Mouse (Mus musculus): Measurements from ENCODE around the gene Myl7.
"Not testable (repeated sequence)": the region's sequence is repeated elsewhere in the genome, so short reads cannot be mapped to it uniquely, and the experiment has no call there.

Myl7 gene

GRCm38 (mm10) chr11:5903844-5904243, 5.3 kb upstream of the Myl7 start:
- DNase-seq (ENCODE audit: low spot score in 2 of 2): peak in 1 of 2 experiments; percentile 32

GRCm38 (mm10) chr11:5902390-5902789, 3.8 kb upstream of the Myl7 start:
- DNase-seq (ENCODE audit: low spot score in 2 of 2): no peak

GRCm38 (mm10) chr11:5901950-5902349, 3.4 kb upstream of the Myl7 start:
- DNase-seq (ENCODE audit: low spot score in 2 of 2): peak in 1 of 2 experiments; percentile 61

- DNase-seq (ENCODE audit: low spot score in 2 of 2): no peak
Observed at GRCm38 (mm10) chr11:5901320-5901719, 2.7 kb upstream of the Myl7 start.

- DNase-seq (ENCODE audit: low spot score in 2 of 2): no peak
Observed at GRCm38 (mm10) chr11:5899286-5899685, 704 bp upstream of the Myl7 start.

GRCm38 (mm10) chr11:5897839-5898238, 743 bp downstream of the Myl7 start:
- DNase-seq (ENCODE audit: low spot score in 2 of 2): no peak

GRCm38 (mm10) chr11:5897230-5897629, 1.4 kb downstream of the Myl7 start:
- no peak for DNase-seq (ENCODE audit: low spot score in 2 of 2)

GRCm38 (mm10) chr11:5893807-5894206, 4.8 kb downstream of the Myl7 start:
- no peak for DNase-seq (ENCODE audit: low spot score in 2 of 2)

GRCm38 (mm10) chr11:5892810-5893368, 5.7 kb downstream of the Myl7 start:
- DNase-seq (ENCODE audit: low spot score in 2 of 2): peak in 1 of 2 experiments; percentile 20

- DNase-seq (ENCODE audit: low spot score in 2 of 2): no peak
Observed at GRCm38 (mm10) chr11:5892151-5892591, 6.4 kb downstream of the Myl7 start.

- not testable (repeated sequence) for DNase-seq (ENCODE audit: low spot score in 2 of 2)
Observed at GRCm38 (mm10) chr11:5888563-5888962, 10.0 kb downstream of the Myl7 start.

GRCm38 (mm10) chr11:5887250-5887649, 11.3 kb downstream of the Myl7 start:
- DNase-seq (ENCODE audit: low spot score in 2 of 2): no peak

GRCm38 (mm10) chr11:5886187-5886586, 12.4 kb downstream of the Myl7 start:
- DNase-seq (ENCODE audit: low spot score in 2 of 2): peak in 1 of 2 experiments; percentile 62

GRCm38 (mm10) chr11:5882518-5882917, 16.1 kb downstream of the Myl7 start:
- DNase-seq (ENCODE audit: low spot score in 2 of 2): no peak

GRCm38 (mm10) chr11:5879905-5880304, 18.7 kb downstream of the Myl7 start:
- peak in 1 of 2 experiments; percentile 39 for DNase-seq (ENCODE audit: low spot score in 2 of 2)

GRCm38 (mm10) chr11:5878661-5879060, 19.9 kb downstream of the Myl7 start:
- no peak for DNase-seq (ENCODE audit: low spot score in 2 of 2)

GRCm38 (mm10) chr11:5877921-5878526, 20.6 kb downstream of the Myl7 start, which contains the start of gene Pold2:
TSS of gene Pold2 (minus strand) at chr11:5878292.
- peak; percentile 93 to 97 for DNase-seq (ENCODE audit: low spot score in 2 of 2)

GRCm38 (mm10) chr11:5877421-5877820, 21.2 kb downstream of the Myl7 start:
- no peak for DNase-seq (ENCODE audit: low spot score in 2 of 2)

- no peak for DNase-seq (ENCODE audit: low spot score in 2 of 2)
Observed at GRCm38 (mm10) chr11:5873192-5873591, 25.4 kb downstream of the Myl7 start.

GRCm38 (mm10) chr11:5872707-5873106, 25.9 kb downstream of the Myl7 start:
- no peak for DNase-seq (ENCODE audit: low spot score in 2 of 2)

GRCm38 (mm10) chr11:5870069-5870468, 28.5 kb downstream of the Myl7 start:
- no peak for DNase-seq (ENCODE audit: low spot score in 2 of 2)

- DNase-seq (ENCODE audit: low spot score in 2 of 2): no peak
Observed at GRCm38 (mm10) chr11:5869331-5869730, 29.3 kb downstream of the Myl7 start.

GRCm38 (mm10) chr11:5868324-5868723, 30.3 kb downstream of the Myl7 start:
- DNase-seq (ENCODE audit: low spot score in 2 of 2): no peak

GRCm38 (mm10) chr11:5867196-5867595, 31.4 kb downstream of the Myl7 start:
- DNase-seq (ENCODE audit: low spot score in 2 of 2): no peak

Measured in left cerebral cortex, adult 9 months (tissue).